Mouse (Mus musculus) megakaryocyte, embryonic 14.5 days (primary cell): ENCODE measurements around the gene Hoxa9.

ENCODE experiments used
- FLI1 ChIP-seq: IDR thresholded peaks from 2 replicates; pipeline ENCODE4 v1.6.1; 2012; ENCODE audit warnings: low read length, inconsistent platforms, mixed read lengths
- GATA1 ChIP-seq: IDR thresholded peaks from 3 replicates; pipeline ENCODE4 v1.6.1; 2012; ENCODE audit warnings: mixed read lengths, low read length, inconsistent platforms, borderline replicate concordance

DNA sequence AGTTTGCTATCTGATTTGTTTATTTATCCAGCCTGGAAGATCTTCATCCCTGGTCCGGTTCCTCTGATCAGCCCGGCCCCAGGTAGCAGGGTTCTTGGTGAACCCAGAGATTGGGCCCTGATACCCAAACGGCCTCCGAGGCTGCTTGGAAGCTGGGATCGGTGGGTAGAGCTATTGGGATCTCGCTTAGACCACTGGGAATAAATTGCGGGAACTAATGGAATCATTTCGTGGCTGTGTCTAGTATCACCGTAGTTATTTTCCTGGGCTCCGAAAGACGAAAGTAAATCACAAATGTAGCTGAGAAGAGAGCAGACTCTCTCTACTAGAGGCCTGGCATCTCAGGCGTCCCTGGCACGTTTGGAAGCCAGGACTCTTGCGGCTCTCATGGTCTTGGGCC, 25.7 kb downstream of the Hoxa9 start:
- TF ChIP-seq GATA1 (no peak), FLI1 (no peak)
